8 mouse cellular contexts compared by ENCODE assay signal in genomic region chr7:101377741-101378262, GRCm38 (mm10). TPM values are rescaled to one million over a fixed set of nuclear protein-coding genes. Genes with fewer than 3 reads are reported as not detected.
DNase-seq lines count a peak whose midpoint lies in the region; ATAC-seq and TF ChIP-seq lines count a peak whose summit lies in the region.

No protein-coding gene starts in this region.

- no peak for ATAC-seq in hindbrain, embryonic 13.5 days (ENCODE audit: low FRiP score)
- ATAC-seq in limb, embryonic 15.5 days (ENCODE audit: insufficient number of reproducible peaks, low FRiP score, low TSS enrichment, low read depth) = no peak; the same call in 1 of the 2 replicates
- no peak for ATAC-seq in midbrain, postnatal 0 days (ENCODE audit: low FRiP score)
- peak; percentile 94 for ATAC-seq in stomach, postnatal 0 days (ENCODE audit: low FRiP score, low TSS enrichment)

- TF ChIP-seq EP300 in stomach, postnatal 0 days (optimal IDR thresholded peaks at IDR 0.05) = no peak

- no peak overlapping the region for H3K4me3 ChIP-seq in hindbrain, embryonic 13.5 days
- H3K4me3 ChIP-seq in limb, embryonic 15.5 days = peak overlapping the region; percentile 21
- H3K4me3 ChIP-seq in midbrain, postnatal 0 days (ENCODE audit: low read depth, low read length) = no peak overlapping the region
- peak overlapping the region; percentile 40 for H3K4me3 ChIP-seq in stomach, postnatal 0 days (ENCODE audit: low read depth, low read length)

- TF ChIP-seq CTCF in midbrain, postnatal 0 days (IDR thresholded peaks at IDR 0.05) = no peak
- no peak for TF ChIP-seq CTCF in stomach, postnatal 0 days (IDR thresholded peaks at IDR 0.05; ENCODE audit: low read depth)

- H3K4me2 ChIP-seq in hindbrain, embryonic 13.5 days = 0 out of 2 replicates have a peak overlapping the region, but pooled peaks have one; percentile 8
- 0 out of 2 replicates have a peak overlapping the region, but pooled peaks have one; percentile 17 for H3K4me2 ChIP-seq in limb, embryonic 15.5 days
- H3K4me2 ChIP-seq in midbrain, postnatal 0 days (ENCODE audit: low read depth, low read length, poor library complexity, severe bottlenecking) = peak overlapping the region; percentile 16; the same call in 1 of the 2 replicates
- peak overlapping the region; percentile 71 for H3K4me2 ChIP-seq in stomach, postnatal 0 days (replicated peaks; ENCODE audit: low read depth)

- no peaks in the 10 kb centered on the region for H3K9me3 ChIP-seq in hindbrain, embryonic 13.5 days
- H3K9me3 ChIP-seq in limb, embryonic 15.5 days = no peaks in the 10 kb centered on the region
- H3K9me3 ChIP-seq in midbrain, postnatal 0 days (ENCODE audit: low read length) = no peaks in the 10 kb centered on the region
- H3K9me3 ChIP-seq in stomach, postnatal 0 days (ENCODE audit: control insufficient read depth, low read length) = no peaks in the 10 kb centered on the region

- H3K27me3 ChIP-seq in hindbrain, embryonic 13.5 days = no peaks in the 10 kb centered on the region
- no peaks in the 10 kb centered on the region for H3K27me3 ChIP-seq in limb, embryonic 15.5 days
- H3K27me3 ChIP-seq in midbrain, postnatal 0 days (ENCODE audit: insufficient read depth, low read length) = no peaks in the 10 kb centered on the region
- no peaks in the 10 kb centered on the region for H3K27me3 ChIP-seq in stomach, postnatal 0 days (ENCODE audit: control insufficient read depth, insufficient read depth, low read length)

- H3K9ac ChIP-seq in hindbrain, embryonic 13.5 days = peak overlapping the region; percentile 29; the same call in 1 of the 2 replicates
- no peak overlapping the region for H3K9ac ChIP-seq in limb, embryonic 15.5 days
- H3K9ac ChIP-seq in midbrain, postnatal 0 days (replicated peaks; ENCODE audit: low read length, poor library complexity, severe bottlenecking) = no peak overlapping the region; the same call in 1 of the 2 replicates
- H3K9ac ChIP-seq in stomach, postnatal 0 days (ENCODE audit: low read length) = peak overlapping the region; percentile 74

- H3K4me1 ChIP-seq in hindbrain, embryonic 13.5 days (replicated peaks) = peaks cover 25% of the 10 kb centered on the region
- peaks cover 21% of the 10 kb centered on the region for H3K4me1 ChIP-seq in limb, embryonic 15.5 days
- H3K4me1 ChIP-seq in midbrain, postnatal 0 days (ENCODE audit: insufficient read depth, low read length) = no peaks in the 10 kb centered on the region
- no peaks in the 10 kb centered on the region for H3K4me1 ChIP-seq in stomach, postnatal 0 days (replicated peaks; ENCODE audit: control insufficient read depth, insufficient read depth)

- peak; percentile 89 for DNase-seq in CD4-positive, CD25-positive, alpha-beta regulatory T cell, adult 2 months (ENCODE audit: low read depth, low spot score)
- DNase-seq in adrenal gland, postnatal 36 days = peak; percentile 62 to 82
- DNase-seq in forelimb bud, embryonic 11.5 days (ENCODE audit: low read depth, low spot score) = peak; percentile 67
- peak; percentile 45 for DNase-seq in midbrain, postnatal 0 days (ENCODE audit: low spot score)
- DNase-seq in stomach, postnatal 0 days (ENCODE audit: low spot score) = peak; percentile 90
- no peak for DNase-seq in left cerebral cortex, adult 8-10 months (ENCODE audit: low spot score in 2 of 2)

- no peaks in the 10 kb centered on the region for H3K36me3 ChIP-seq in hindbrain, embryonic 13.5 days
- H3K36me3 ChIP-seq in limb, embryonic 15.5 days = no peaks in the 10 kb centered on the region
- no peaks in the 10 kb centered on the region for H3K36me3 ChIP-seq in midbrain, postnatal 0 days (ENCODE audit: insufficient read depth, low read length)
- no peaks in the 10 kb centered on the region for H3K36me3 ChIP-seq in stomach, postnatal 0 days (ENCODE audit: control insufficient read depth, insufficient read depth, low read length)

- H3K27ac ChIP-seq in hindbrain, embryonic 13.5 days = no peak overlapping the region
- H3K27ac ChIP-seq in limb, embryonic 15.5 days = peak overlapping the region; percentile 50
- 0 out of 2 replicates have a peak overlapping the region, but pooled peaks have one; percentile 14 for H3K27ac ChIP-seq in midbrain, postnatal 0 days (ENCODE audit: low read depth, low read length)
- H3K27ac ChIP-seq in stomach, postnatal 0 days (replicated peaks) = peak overlapping the region; percentile 95

- 39% methylated on average over 7 of the region's 7 CpGs for WGBS in hindbrain, embryonic 13.5 days
- WGBS in limb, embryonic 15.5 days = 19% methylated on average over 6 of the region's 7 CpGs
- 20% methylated on average over 7 of the region's 7 CpGs for WGBS in midbrain, postnatal 0 days
- WGBS in stomach, postnatal 0 days = 12% methylated on average over 6 of the region's 7 CpGs

RNA-seq across cellular contexts. Expression of gene Arap1, which starts 29.9 kb away (rescaled TPM):
- 10 to 100 TPM; 30.0 to 35.4 TPM for total RNA-seq in adrenal gland, postnatal 36 days (2021)
- 7.6 and 11.6 TPM in 2 replicates for polyA plus RNA-seq in hindbrain, embryonic 13.5 days (2015; fragmentation: Nextera tagmentation; extraction: Ambion mirVana)
- polyA plus RNA-seq in limb, embryonic 15.5 days (2015; fragmentation: Nextera tagmentation; extraction: Ambion mirVana) = 85.0 and 85.6 TPM in 2 replicates
- 12.3 and 30.0 TPM in 2 replicates for total RNA-seq in midbrain, postnatal 0 days (2014; rRNA removed)
- 6.9 and 8.9 TPM in 2 replicates for polyA plus RNA-seq in midbrain, postnatal 0 days (2015; fragmentation: Nextera tagmentation; extraction: Ambion mirVana)
- polyA plus RNA-seq in stomach, postnatal 0 days (2015; fragmentation: Nextera tagmentation; extraction: Ambion mirVana) = 37.2 and 44.7 TPM in 2 replicates
- total RNA-seq in left cerebral cortex, adult 8-10 months (2022) = 10 to 100 TPM; 19.6 to 32.5 (median 25.3) TPM

RNA-seq across cellular contexts. Expression of gene Gm45837, which starts 32.9 kb away (rescaled TPM):
- total RNA-seq in adrenal gland, postnatal 36 days (2021) = 1 to 10 TPM in 1 of 2 experiments, not detected in 1; 3.8 TPM
- polyA plus RNA-seq in hindbrain, embryonic 13.5 days (2015; fragmentation: Nextera tagmentation; extraction: Ambion mirVana) = not detected in 2 replicates
- polyA plus RNA-seq in limb, embryonic 15.5 days (2015; fragmentation: Nextera tagmentation; extraction: Ambion mirVana) = 3.6 and 12.5 TPM in 2 replicates
- not detected in 2 replicates for total RNA-seq in midbrain, postnatal 0 days (2014; rRNA removed)
- 0.71 TPM in 1 of 2 replicates, not detected in the other for polyA plus RNA-seq in midbrain, postnatal 0 days (2015; fragmentation: Nextera tagmentation; extraction: Ambion mirVana)
- 0.24 TPM in 1 of 2 replicates, not detected in the other for polyA plus RNA-seq in stomach, postnatal 0 days (2015; fragmentation: Nextera tagmentation; extraction: Ambion mirVana)
- total RNA-seq in left cerebral cortex, adult 8-10 months (2022) = 1 to 10 TPM in 2 of 4 experiments, not detected in 2; 1.2 to 1.6 TPM

RNA-seq across cellular contexts. Expression of gene Pde2a, which starts 43.7 kb away (rescaled TPM):
- total RNA-seq in adrenal gland, postnatal 36 days (2021) = 100 to 1,000 TPM; 163 to 207 TPM
- polyA plus RNA-seq in hindbrain, embryonic 13.5 days (2015; fragmentation: Nextera tagmentation; extraction: Ambion mirVana) = 28.8 and 31.6 TPM in 2 replicates
- polyA plus RNA-seq in limb, embryonic 15.5 days (2015; fragmentation: Nextera tagmentation; extraction: Ambion mirVana) = 13.6 and 14.5 TPM in 2 replicates
- 49.6 and 53.9 TPM in 2 replicates for total RNA-seq in midbrain, postnatal 0 days (2014; rRNA removed)
- polyA plus RNA-seq in midbrain, postnatal 0 days (2015; fragmentation: Nextera tagmentation; extraction: Ambion mirVana) = 31.4 and 33.8 TPM in 2 replicates
- 9.2 and 9.5 TPM in 2 replicates for polyA plus RNA-seq in stomach, postnatal 0 days (2015; fragmentation: Nextera tagmentation; extraction: Ambion mirVana)
- 100 to 1,000 TPM; 370 to 394 (median 377) TPM for total RNA-seq in left cerebral cortex, adult 8-10 months (2022)

Comparison
In these comparisons a context has a peak if more than half of its experiments do, and no peak if none do; other contexts are left out.
1. DNase-seq: peak in CD4-positive, CD25-positive, alpha-beta regulatory T cell, adult 2 months (single experiment), adrenal gland, postnatal 36 days (2 of 2), forelimb bud, embryonic 11.5 days (single experiment), midbrain, postnatal 0 days (single experiment) and stomach, postnatal 0 days (single experiment); none in left cerebral cortex, adult 8-10 months (0 of 2).
2. H3K4me2 ChIP-seq: peak in every context shown above with its lines; median percentile 71 in stomach, postnatal 0 days; 17 in limb, embryonic 15.5 days; 16 in midbrain, postnatal 0 days; 8 in hindbrain, embryonic 13.5 days.
3. H3K4me3 ChIP-seq: peak in limb, embryonic 15.5 days (single experiment) and stomach, postnatal 0 days (single experiment); none in hindbrain, embryonic 13.5 days (single experiment) and midbrain, postnatal 0 days (single experiment).
4. H3K9ac ChIP-seq: peak in hindbrain, embryonic 13.5 days (single experiment) and stomach, postnatal 0 days (single experiment); none in limb, embryonic 15.5 days (single experiment) and midbrain, postnatal 0 days (single experiment).